Mouse (Mus musculus) spleen, adult 2 months (tissue): ENCODE measurements around the gene Hoxb5. TPM values are rescaled to one million over a fixed set of nuclear protein-coding genes. Genes with fewer than 3 reads are reported as not detected.
A peak's percentile ranks its signal among the peaks of the same experiment; 100 is the strongest.

Experiments
- DNase-seq, 2 experiments: peaks; one replicate each; pipeline versions ENCODE4 v3.0.0 to v3.0.0-alpha.2; 2012 to 2021; ENCODE audit warnings: low spot score in 2 of 2, low read depth in 1 of 2
- H3K27ac ChIP-seq: fragments of 200-500 bp; 2 replicates; pipeline ENCODE4 v1.5.1; 2012; ENCODE audit warnings: low read length, inconsistent platforms; ENCODE audit not compliant: insufficient read depth
- H3K27me3 ChIP-seq: fragments of 200-500 bp; 2 replicates; pipeline ENCODE4 v1.6.1; 2012; ENCODE audit warnings: mild to moderate bottlenecking, moderate library complexity, low read length, inconsistent platforms; ENCODE audit not compliant: control insufficient read depth, insufficient read depth
- H3K36me3 ChIP-seq: fragments of 200-500 bp; 2 replicates; pipeline ENCODE4 v1.6.1; 2012; ENCODE audit warnings: mild to moderate bottlenecking, low read length, inconsistent platforms; ENCODE audit not compliant: control insufficient read depth, insufficient read depth
- H3K4me1 ChIP-seq: fragments of 200-500 bp; 2 replicates; pipeline ENCODE4 v1.6.1; 2011; ENCODE audit warnings: inconsistent platforms; ENCODE audit not compliant: control insufficient read depth, insufficient read depth, insufficient read length
- H3K4me3 ChIP-seq: fragments of 200-500 bp; 2 replicates; pipeline ENCODE4 v1.5.1; 2011; ENCODE audit warnings: mild to moderate bottlenecking, inconsistent platforms; ENCODE audit not compliant: insufficient read depth, insufficient read length; ENCODE audit errors: extremely low read depth
- CTCF ChIP-seq: fragments of 200-500 bp; IDR thresholded peaks from 2 replicates; pipeline ENCODE4 v1.5.1; 2011; ENCODE audit warnings: mild to moderate bottlenecking, inconsistent platforms; ENCODE audit not compliant: insufficient read depth, insufficient read length, insufficient replicate concordance; ENCODE audit errors: extremely low read depth
- POLR2A ChIP-seq: fragments of 200-500 bp; IDR thresholded peaks from 2 replicates; pipeline ENCODE4 v1.6.1; 2011; ENCODE audit warnings: low read depth, low read length, inconsistent platforms
- WGBS: fragments of 180-500 bp; shearing (Covaris S2); methylation state at CpG from one replicate; pipeline ENCODE4 v1.1.7; 2018; 5-methylcytosine and 5-hydroxymethylcytosine counted together
- polyA plus RNA-seq: library from polyadenylated mRNA; depleted of rRNA; stranded (reverse); fragments of >200 nt; gene quantifications from 2 replicates; pipeline ENCODE4 v1.2.3, GENCODE M21; 2012

Gene Hoxb5
- polyA plus RNA-seq, 1 experiment: 0.37 TPM

- TF ChIP-seq POLR2A: no peak
- no peak for TF ChIP-seq CTCF
- no peaks in the 10 kb centered on the region for H3K36me3 ChIP-seq
- WGBS: 63% methylated on average over 40 of the region's 40 CpGs
- peak overlapping the region; percentile 45; the same call in 1 of the 2 replicates for H3K4me3 ChIP-seq
- H3K27ac ChIP-seq: peak overlapping the region; percentile 70; the same call in 1 of the 2 replicates
- no peak for DNase-seq
- H3K4me1 ChIP-seq: peaks cover 6% of the 10 kb centered on the region; the same call in 1 of the 2 replicates
- H3K27me3 ChIP-seq: peaks cover 7% of the 10 kb centered on the region
Measured at GRCm38 (mm10) chr11:96341701-96342575, 38.8 kb downstream of the Hoxb5 start.

GRCm38 (mm10) chr11:96342576-96342930 lies 39.4 kb downstream of the Hoxb5 start:
- Histone ChIP-seq H3K27ac (no peak overlapping the region), H3K27me3 (peaks cover 7% of the 10 kb centered on the region), H3K36me3 (no peaks in the 10 kb centered on the region), H3K4me1 (peaks cover 6% of the 10 kb centered on the region; the same call in 1 of the 2 replicates), H3K4me3 (no peak overlapping the region)
- DNase-seq: no peak
- TF ChIP-seq CTCF: no peak
- no peak for TF ChIP-seq POLR2A
- WGBS: 62% methylated on average over 4 of the region's 4 CpGs

GRCm38 (mm10) chr11:96343206-96343745 lies 40.1 kb downstream of the Hoxb5 start:
- H3K27me3 ChIP-seq: peaks cover 7% of the 10 kb centered on the region
- H3K27ac ChIP-seq: no peak overlapping the region
- WGBS: 89% methylated on average over 2 of the region's 2 CpGs
- H3K4me1 ChIP-seq: peaks cover 6% of the 10 kb centered on the region; the same call in 1 of the 2 replicates
- TF ChIP-seq POLR2A: no peak
- no peak for TF ChIP-seq CTCF
- no peak for DNase-seq
- H3K4me3 ChIP-seq: no peak overlapping the region
- no peaks in the 10 kb centered on the region for H3K36me3 ChIP-seq

- TF ChIP-seq POLR2A: no peak
- no peak for TF ChIP-seq CTCF
- DNase-seq: no peak
- H3K36me3 ChIP-seq: no peaks in the 10 kb centered on the region
- peaks cover 6% of the 10 kb centered on the region; the same call in 1 of the 2 replicates for H3K4me1 ChIP-seq
- 88% methylated on average over 40 of the region's 40 CpGs for WGBS
- H3K27ac ChIP-seq: no peak overlapping the region
- no peak overlapping the region for H3K4me3 ChIP-seq
- H3K27me3 ChIP-seq: peaks cover 7% of the 10 kb centered on the region
Measured at GRCm38 (mm10) chr11:96344061-96344877, 41.1 kb downstream of the Hoxb5 start.

- no peak for TF ChIP-seq CTCF
- TF ChIP-seq POLR2A: no peak
- Histone ChIP-seq H3K27me3 (peaks cover 7% of the 10 kb centered on the region), H3K27ac (no peak overlapping the region), H3K4me3 (no peak overlapping the region), H3K4me1 (peaks cover 6% of the 10 kb centered on the region; the same call in 1 of the 2 replicates), H3K36me3 (no peaks in the 10 kb centered on the region)
- WGBS: 91% methylated on average over 6 of the region's 6 CpGs
- DNase-seq: no peak
Measured at GRCm38 (mm10) chr11:96344878-96345159, 41.7 kb downstream of the Hoxb5 start.

- peaks cover 6% of the 10 kb centered on the region; the same call in 1 of the 2 replicates for H3K4me1 ChIP-seq
- no peaks in the 10 kb centered on the region for H3K36me3 ChIP-seq
- TF ChIP-seq CTCF (no peak), POLR2A (no peak)
- no peak for DNase-seq
- WGBS: 68% methylated on average over 56 of the region's 56 CpGs
- H3K27me3 ChIP-seq: peaks cover 7% of the 10 kb centered on the region
- no peak overlapping the region for H3K4me3 ChIP-seq
- no peak overlapping the region; the same call in 1 of the 2 replicates for H3K27ac ChIP-seq
Measured at GRCm38 (mm10) chr11:96345220-96345892, 42.2 kb downstream of the Hoxb5 start.
